Mouse (Mus musculus) testis, postnatal 10 days (tissue): ENCODE data around the gene Tubgcp6.

Experiments used
- DNase-seq: peaks from one replicate; pipeline ENCODE4 v3.0.0; 2021; ENCODE audit warnings: low spot score

The Tubgcp6 gene

DNA sequence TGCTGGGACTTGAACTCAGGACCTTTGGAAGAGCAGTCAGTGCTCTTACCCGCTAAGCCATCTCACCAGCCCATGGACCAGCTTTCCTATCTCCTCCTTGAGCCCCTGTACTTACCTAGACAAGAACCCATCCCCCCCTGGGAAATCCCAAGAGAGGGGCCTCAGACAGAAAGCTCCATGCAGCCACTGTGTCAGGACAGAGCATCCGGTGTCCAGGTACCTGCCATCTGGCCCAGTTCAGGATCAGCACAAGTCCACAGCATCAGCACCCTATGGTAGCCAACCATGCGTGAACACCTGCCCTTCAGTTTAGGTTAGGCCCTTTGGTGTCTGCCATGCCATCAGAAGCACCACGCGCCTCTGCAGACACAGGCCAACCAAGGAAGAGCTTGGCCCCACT lies 58.0 kb downstream of the Tubgcp6 start:
- peak; percentile 37 for DNase-seq

DNA sequence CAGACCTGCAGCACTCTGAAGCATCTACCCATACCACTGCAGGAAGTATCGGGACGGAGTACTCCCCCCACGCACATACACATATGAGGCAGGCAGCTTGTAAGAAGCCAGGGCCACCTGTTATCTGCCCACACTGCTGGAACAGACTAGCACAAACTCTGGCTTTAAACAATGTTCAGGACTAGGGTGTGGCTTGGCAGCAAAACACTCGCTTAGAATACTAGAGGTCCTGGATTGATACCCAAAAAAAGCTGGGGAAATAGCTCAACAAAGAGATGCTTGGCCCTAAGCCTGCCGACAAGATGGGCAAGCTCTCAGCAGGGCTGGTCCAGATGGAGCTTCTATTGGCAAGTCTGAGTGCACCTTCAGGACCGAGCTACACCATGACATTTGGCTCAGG lies 59.4 kb downstream of the Tubgcp6 start:
- DNase-seq, result peak; percentile 28

DNA sequence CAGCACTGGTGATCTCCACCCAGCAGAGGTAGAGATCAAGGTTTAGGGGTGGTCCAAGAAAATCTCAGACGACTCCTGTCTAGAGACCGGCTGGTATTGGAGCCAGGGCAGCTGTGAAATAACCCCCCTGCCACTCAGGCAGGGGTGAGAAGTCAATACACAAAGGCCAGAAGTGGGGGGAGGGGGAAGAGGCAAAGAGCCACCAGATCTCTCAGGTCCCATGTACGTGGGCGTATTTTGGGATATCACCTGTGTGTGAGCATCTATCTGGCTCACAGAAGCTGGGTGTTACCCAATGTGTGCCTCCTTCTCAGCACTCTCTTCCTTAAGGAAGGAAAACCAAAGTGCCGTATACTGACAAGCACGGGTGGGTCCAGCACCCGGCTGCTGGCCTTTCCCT lies 59.9 kb downstream of the Tubgcp6 start:
- peak; percentile 29 for DNase-seq

DNA sequence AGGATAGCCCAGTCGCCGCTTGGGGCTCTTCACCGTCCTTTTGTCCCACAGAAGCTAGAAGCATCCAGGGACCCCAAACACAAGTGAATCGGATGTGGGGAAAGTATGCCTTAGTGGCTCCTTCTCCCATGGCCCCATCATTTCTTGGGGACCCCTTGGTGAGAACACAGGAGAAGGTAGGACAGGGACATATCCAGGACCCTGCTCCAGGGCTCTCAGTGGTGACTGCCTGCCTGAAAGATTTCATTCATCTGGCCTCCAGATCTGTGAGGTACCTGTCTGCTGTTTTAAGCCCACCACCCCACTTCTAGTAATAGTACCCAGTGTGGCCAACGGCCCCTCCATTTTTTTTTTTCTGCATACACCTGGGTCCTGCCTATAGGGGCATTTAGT lies 60.4 kb downstream of the Tubgcp6 start:
- peak; percentile 35 for DNase-seq

DNA sequence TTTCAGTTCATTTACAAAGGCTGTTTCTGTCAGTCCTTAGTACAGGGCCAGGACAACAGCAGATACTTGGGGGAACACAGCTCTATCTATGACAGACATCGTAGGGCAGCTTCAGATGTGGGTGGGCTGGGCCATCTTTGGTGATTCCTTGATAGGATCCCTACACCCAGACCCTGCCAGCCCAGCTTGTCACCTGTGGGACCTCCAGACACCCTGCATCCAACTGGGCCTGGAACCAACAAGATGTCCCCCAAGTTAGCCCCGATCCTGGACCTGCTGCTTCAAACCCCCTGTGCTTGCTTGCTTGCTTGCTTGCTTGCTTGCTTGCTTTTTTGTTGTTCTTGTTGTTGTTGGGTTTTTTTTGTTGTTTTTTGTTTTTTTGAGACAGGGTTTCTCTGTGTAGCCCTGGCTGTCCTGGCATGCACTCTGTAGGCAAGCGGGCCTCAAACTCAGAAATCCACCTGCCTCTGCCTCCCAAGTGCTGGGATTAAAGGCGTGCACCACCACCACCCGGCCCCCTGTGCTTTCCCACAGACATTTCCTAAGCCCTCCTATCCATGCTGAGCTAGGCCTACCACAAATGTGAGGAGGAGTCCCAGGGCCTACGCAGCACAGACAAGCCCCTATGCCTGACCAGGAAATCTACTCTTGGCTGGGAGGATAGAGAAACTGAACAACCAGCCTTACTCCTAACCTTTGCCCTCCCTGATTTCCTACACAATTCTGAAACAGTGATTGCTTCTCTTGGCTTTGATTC lies 61.0 kb downstream of the Tubgcp6 start:
- DNase-seq, result peak; percentile 40

DNA sequence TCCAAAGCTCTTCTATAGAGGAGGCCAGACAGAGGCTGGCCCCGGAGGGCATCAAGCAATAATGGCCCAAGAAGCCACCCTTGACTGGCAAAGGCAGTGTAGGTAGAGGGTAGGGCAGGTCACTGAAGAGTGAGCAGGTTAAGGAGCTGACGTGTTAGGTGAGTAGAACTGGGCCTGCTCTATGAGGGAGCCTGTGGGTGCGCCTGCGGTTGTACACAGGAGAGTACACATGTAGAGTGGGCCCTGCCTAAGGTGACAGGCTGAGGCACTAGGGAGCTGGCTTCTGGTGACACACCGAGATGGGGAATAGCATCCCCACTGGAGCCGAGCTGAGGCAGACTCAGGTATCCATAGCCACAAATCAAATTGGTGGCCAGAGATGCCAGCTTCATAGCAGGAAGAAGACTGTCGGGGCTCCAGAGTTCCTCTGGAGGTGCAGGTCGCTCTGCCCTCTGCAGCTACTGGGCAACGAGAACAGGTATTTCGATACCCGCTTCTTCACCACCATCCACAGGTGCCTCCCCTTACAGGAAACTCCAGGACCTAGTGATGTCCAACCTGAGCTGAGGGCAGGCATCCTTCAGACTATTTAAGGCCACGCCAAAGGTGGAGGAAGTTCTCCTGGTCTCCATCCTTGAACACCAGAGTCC lies 62.0 kb downstream of the Tubgcp6 start:
- DNase-seq, result no peak

DNA sequence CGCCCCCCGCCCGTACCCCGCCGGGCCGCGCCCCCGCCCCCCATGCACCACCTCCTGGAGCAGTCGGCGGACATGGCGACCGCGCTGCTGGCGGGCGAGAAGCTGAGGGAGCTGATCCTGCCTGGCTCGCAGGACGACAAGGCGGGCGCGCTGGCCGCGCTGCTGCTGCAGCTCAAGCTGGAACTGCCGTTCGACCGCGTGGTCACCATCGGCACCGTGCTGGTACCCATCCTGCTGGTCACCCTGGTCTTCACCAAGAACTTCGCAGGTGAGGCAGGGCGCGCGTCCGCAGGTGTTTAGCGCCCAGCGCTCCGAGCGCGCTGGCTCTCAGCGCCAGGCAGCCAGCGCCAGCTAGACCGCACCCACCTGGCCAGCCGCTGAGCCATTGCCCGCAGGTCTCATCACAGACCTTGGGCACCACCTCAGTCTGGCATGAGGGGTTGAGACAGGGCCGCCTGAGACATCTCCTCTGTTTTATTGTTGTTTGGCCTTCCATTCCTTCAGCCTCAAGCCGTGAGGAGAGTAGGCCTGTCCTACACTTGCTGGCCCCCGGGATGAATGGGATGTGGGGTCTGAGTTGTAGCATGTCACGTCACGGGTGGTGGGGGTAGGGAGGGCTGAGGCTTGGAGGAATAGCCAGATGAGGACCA lies 62.8 kb downstream of the Tubgcp6 start:
- no peak for DNase-seq

DNA sequence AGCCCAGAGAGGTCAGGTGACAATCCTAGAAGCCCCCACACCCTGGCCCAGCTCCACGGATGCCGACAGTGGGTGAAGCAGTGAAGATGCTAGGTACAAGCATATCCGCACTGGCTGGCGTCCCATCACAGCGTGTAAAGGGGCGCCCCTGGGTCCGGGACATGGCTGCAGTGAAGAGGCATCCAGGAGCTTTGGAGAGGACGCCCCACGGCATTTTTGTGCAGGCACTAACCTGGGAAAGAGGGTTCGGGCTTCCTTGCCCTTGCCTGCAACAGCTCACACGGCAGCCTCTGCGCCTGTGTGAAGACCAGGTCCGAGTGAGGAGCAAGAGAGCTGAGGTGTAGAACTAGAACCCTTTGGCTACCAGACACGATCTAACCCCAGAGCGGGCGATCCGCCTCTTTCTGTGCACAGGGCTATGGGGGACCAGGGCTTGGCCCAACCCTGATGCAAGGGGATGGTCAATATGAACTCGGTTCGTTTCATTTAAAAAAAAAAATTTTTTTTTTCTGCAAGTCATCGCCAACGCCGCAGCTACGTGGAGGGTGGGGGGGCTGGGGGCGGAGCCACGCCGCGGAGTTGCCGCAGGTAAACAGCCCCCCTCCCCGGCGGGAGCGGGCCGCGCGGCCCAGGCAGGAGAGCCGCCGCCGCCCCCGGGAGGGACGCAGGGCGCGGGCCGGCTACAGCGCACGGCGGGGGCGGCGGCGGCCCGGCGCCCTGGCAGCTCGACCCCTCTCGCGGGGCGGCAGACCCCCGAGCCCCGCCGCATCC lies 63.6 kb downstream of the Tubgcp6 start, which contains the start of gene Panx2:
TSS of gene Panx2 (plus strand) at position 574 of the 771 bp plus-strand sequence.
- DNase-seq, result no peak

DNA sequence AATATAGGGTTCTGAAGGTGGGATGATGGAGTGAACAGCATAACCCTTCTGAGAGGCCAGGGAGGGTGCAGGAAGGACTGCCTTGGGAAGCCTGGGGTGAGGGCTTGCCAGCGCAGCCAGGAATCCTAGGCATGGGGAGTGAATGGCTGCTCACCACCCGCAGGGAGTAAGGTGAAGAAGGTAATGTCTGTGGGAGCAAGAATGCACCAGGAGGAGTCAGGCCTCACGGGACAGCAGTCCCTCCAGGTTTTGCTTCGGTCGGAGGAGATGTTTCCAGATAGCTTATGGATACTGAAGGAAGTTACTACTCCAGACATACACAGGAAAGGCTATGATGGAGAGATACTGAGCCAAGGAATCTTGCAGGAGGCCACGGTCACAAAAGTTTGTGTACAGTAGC lies 64.2 kb downstream of the Tubgcp6 start:
- DNase-seq, result no peak

DNA sequence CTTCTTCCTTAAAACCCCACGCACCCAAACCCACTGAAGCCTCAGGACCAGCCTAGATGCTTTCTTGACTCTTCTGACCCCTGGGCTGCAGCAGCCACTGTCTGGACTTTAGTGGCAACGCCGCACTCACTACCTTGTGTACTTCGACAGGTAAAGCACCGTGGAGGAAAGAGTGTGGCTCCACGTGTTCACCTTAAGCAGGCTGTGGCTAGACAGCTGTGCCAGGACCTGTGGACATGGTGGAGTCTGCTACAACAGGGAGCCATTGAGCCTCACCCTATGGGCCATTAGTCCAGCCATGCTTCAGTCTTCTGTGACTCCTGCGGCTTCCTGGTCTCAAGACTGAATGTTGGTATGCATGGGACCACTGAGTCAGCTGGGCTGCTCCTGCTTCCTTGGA lies 68.2 kb downstream of the Tubgcp6 start:
- DNase-seq, result no peak
